In genomic region chr6:21325251-21325650, GRCm38 (mm10) we compare ENCODE assay signal across 18 mouse cellular contexts.
DNase-seq lines count a peak whose midpoint lies in the region; ATAC-seq lines count a peak whose summit lies in the region.
"Had no signal": no experiment of that assay in that cellular context is flagged by ENCODE, and none has a peak within 500 bp of the region (broad histone marks: within the 10 kb centered on the region; RNA-seq: fewer than 3 reads in every experiment).

No protein-coding gene starts in this region.

- H3K9ac ChIP-seq in hindbrain, embryonic 13.5 days: no peak overlapping the region
- H3K9ac ChIP-seq in forebrain, embryonic 11.5 days (ENCODE audit: low read length): no peak overlapping the region
- H3K9ac ChIP-seq in hindbrain, embryonic 16.5 days (ENCODE audit: low read depth, low read length): no peak overlapping the region
- H3K9ac ChIP-seq in neural tube, embryonic 12.5 days: no peak overlapping the region
- H3K9ac ChIP-seq: kidney, embryonic 15.5 days; liver, embryonic 14.5 days had no signal

- no peak for ATAC-seq in hindbrain, embryonic 13.5 days (ENCODE audit: low FRiP score)
- peak; percentile 91 for ATAC-seq in forebrain, embryonic 11.5 days (replicated peaks; ENCODE audit: low FRiP score)
- 0 out of 2 replicates have a peak, but pooled peaks have one; percentile 77 for ATAC-seq in hindbrain, embryonic 16.5 days
- ATAC-seq in neural tube, embryonic 12.5 days (ENCODE audit: low FRiP score, low read depth): peak; percentile 70
- no peak for ATAC-seq in monocyte, adult 5-6 weeks (replicated peaks; ENCODE audit: insufficient number of reproducible peaks, low FRiP score, low TSS enrichment, poor library complexity, severe bottlenecking)

- DNase-seq in hindbrain, embryonic 10.5 days (ENCODE audit: low spot score): peak; percentile 17
- peak; percentile 61 for DNase-seq in forebrain, embryonic 11.5 days (ENCODE audit: low spot score)
- no peak for DNase-seq in kidney, adult 11 months
- no peak for DNase-seq in cerebellum, adult 9-10 months
- DNase-seq: cerebellum, postnatal 25 days; gastrocnemius, postnatal 10 days; heart, postnatal 4 days; left cerebral cortex, postnatal 4 days; lung, postnatal 36 days; thymus, postnatal 14 days had no signal

- H3K4me3 ChIP-seq in hindbrain, embryonic 10.5 days: no peak overlapping the region
- H3K4me3 ChIP-seq in hindbrain, embryonic 13.5 days: no peak overlapping the region
- no peak overlapping the region for H3K4me3 ChIP-seq in forebrain, embryonic 11.5 days (ENCODE audit: low read depth, low read length)
- no peak overlapping the region for H3K4me3 ChIP-seq in hindbrain, embryonic 16.5 days (ENCODE audit: low read length)
- H3K4me3 ChIP-seq in neural tube, embryonic 12.5 days: no peak overlapping the region
- H3K4me3 ChIP-seq: erythroblast, embryonic 14.5 days; heart, embryonic 10.5 days; kidney, embryonic 15.5 days had no signal

- peak overlapping the region; percentile 59; the same call in 1 of the 2 replicates for H3K27ac ChIP-seq in hindbrain, embryonic 10.5 days
- no peak overlapping the region; the same call in 1 of the 2 replicates for H3K27ac ChIP-seq in hindbrain, embryonic 13.5 days
- peak overlapping the region; percentile 83 for H3K27ac ChIP-seq in forebrain, embryonic 11.5 days (ENCODE audit: low read depth, low read length)
- no peak overlapping the region for H3K27ac ChIP-seq in hindbrain, embryonic 16.5 days (ENCODE audit: low read depth, low read length)
- H3K27ac ChIP-seq in neural tube, embryonic 12.5 days: no peak overlapping the region
- H3K27ac ChIP-seq: heart, embryonic 10.5 days; kidney, embryonic 15.5 days; liver, embryonic 14.5 days had no signal

- no peaks in the 10 kb centered on the region for H3K36me3 ChIP-seq in hindbrain, embryonic 10.5 days
- no peaks in the 10 kb centered on the region for H3K36me3 ChIP-seq in hindbrain, embryonic 13.5 days
- no peaks in the 10 kb centered on the region for H3K36me3 ChIP-seq in forebrain, embryonic 11.5 days (ENCODE audit: control insufficient read depth, insufficient read depth, low read length)
- no peaks in the 10 kb centered on the region for H3K36me3 ChIP-seq in hindbrain, embryonic 16.5 days (ENCODE audit: control insufficient read depth, insufficient read depth, low read length)
- no peaks in the 10 kb centered on the region for H3K36me3 ChIP-seq in neural tube, embryonic 12.5 days
- H3K36me3 ChIP-seq: heart, embryonic 10.5 days; kidney, embryonic 15.5 days had no signal

- WGBS in hindbrain, embryonic 10.5 days: 19% methylated on average over 1 of the region's 1 CpGs
- WGBS in hindbrain, embryonic 13.5 days: 7% methylated on average over 1 of the region's 1 CpGs
- WGBS in forebrain, embryonic 11.5 days: 12% methylated on average over 1 of the region's 1 CpGs
- WGBS in hindbrain, embryonic 16.5 days: 15% methylated on average over 1 of the region's 1 CpGs
- 9% methylated on average over 1 of the region's 1 CpGs for WGBS in neural tube, embryonic 12.5 days

- no peaks in the 10 kb centered on the region for H3K9me3 ChIP-seq in hindbrain, embryonic 10.5 days
- H3K9me3 ChIP-seq in hindbrain, embryonic 13.5 days: no peaks in the 10 kb centered on the region
- no peaks in the 10 kb centered on the region for H3K9me3 ChIP-seq in forebrain, embryonic 11.5 days (ENCODE audit: control insufficient read depth, low read length)
- H3K9me3 ChIP-seq in hindbrain, embryonic 16.5 days (ENCODE audit: control insufficient read depth, low read length): no peaks in the 10 kb centered on the region
- H3K9me3 ChIP-seq in neural tube, embryonic 12.5 days: no peaks in the 10 kb centered on the region
- H3K9me3 ChIP-seq: heart, embryonic 10.5 days; kidney, embryonic 15.5 days had no signal

- H3K4me2 ChIP-seq in hindbrain, embryonic 13.5 days: no peak overlapping the region
- no peak overlapping the region for H3K4me2 ChIP-seq in forebrain, embryonic 11.5 days (ENCODE audit: low read depth, low read length, severe bottlenecking)
- no peak overlapping the region for H3K4me2 ChIP-seq in hindbrain, embryonic 16.5 days (ENCODE audit: low read length)
- H3K4me2 ChIP-seq in neural tube, embryonic 12.5 days (replicated peaks): no peak overlapping the region
- H3K4me2 ChIP-seq: kidney, embryonic 15.5 days had no signal

- H3K27me3 ChIP-seq in hindbrain, embryonic 10.5 days (ENCODE audit: insufficient read depth, poor library complexity, severe bottlenecking): no peaks in the 10 kb centered on the region
- no peaks in the 10 kb centered on the region for H3K27me3 ChIP-seq in hindbrain, embryonic 13.5 days
- H3K27me3 ChIP-seq in forebrain, embryonic 11.5 days (ENCODE audit: control insufficient read depth, insufficient read depth, low read length): no peaks in the 10 kb centered on the region
- no peaks in the 10 kb centered on the region for H3K27me3 ChIP-seq in hindbrain, embryonic 16.5 days (replicated peaks; ENCODE audit: control insufficient read depth, insufficient read depth, low read length)
- no peaks in the 10 kb centered on the region for H3K27me3 ChIP-seq in neural tube, embryonic 12.5 days (replicated peaks)
- H3K27me3 ChIP-seq: kidney, embryonic 15.5 days had no signal

- peaks cover 7% of the 10 kb centered on the region for H3K4me1 ChIP-seq in hindbrain, embryonic 10.5 days (replicated peaks)
- H3K4me1 ChIP-seq in hindbrain, embryonic 13.5 days (replicated peaks): peaks cover 5% of the 10 kb centered on the region
- H3K4me1 ChIP-seq in forebrain, embryonic 11.5 days (replicated peaks; ENCODE audit: control insufficient read depth, insufficient read depth, low read length): peaks cover 2% of the 10 kb centered on the region; the same call in 1 of the 2 replicates
- no peaks in the 10 kb centered on the region for H3K4me1 ChIP-seq in hindbrain, embryonic 16.5 days (ENCODE audit: control insufficient read depth, insufficient read depth, low read depth, low read length)
- H3K4me1 ChIP-seq in neural tube, embryonic 12.5 days: no peaks in the 10 kb centered on the region
- H3K4me1 ChIP-seq: heart, embryonic 10.5 days; kidney, embryonic 15.5 days had no signal

Comparison
In these comparisons a context has a peak if more than half of its experiments do, and no peak if none do; other contexts are left out.
1. H3K27ac ChIP-seq: peak in hindbrain, embryonic 10.5 days (single experiment) and forebrain, embryonic 11.5 days (single experiment); none in hindbrain, embryonic 13.5 days (single experiment), hindbrain, embryonic 16.5 days (single experiment) and neural tube, embryonic 12.5 days (single experiment).
2. ATAC-seq: peak in forebrain, embryonic 11.5 days (single experiment), hindbrain, embryonic 16.5 days (single experiment) and neural tube, embryonic 12.5 days (single experiment); none in hindbrain, embryonic 13.5 days (single experiment) and monocyte, adult 5-6 weeks (single experiment).
3. DNase-seq: peak in hindbrain, embryonic 10.5 days (single experiment) and forebrain, embryonic 11.5 days (single experiment); none in kidney, adult 11 months (single experiment) and cerebellum, adult 9-10 months (single experiment).